Mouse (Mus musculus) forebrain, embryonic 16.5 days (tissue): ENCODE measurements around the gene Grik1. TPM values are rescaled to one million over a fixed set of nuclear protein-coding genes. Genes with fewer than 3 reads are reported as not detected.

Source experiments
- ATAC-seq: fragments of 200-750 bp; cut with Nextera tagmentation; 2 replicates; pipeline ENCODE4 v1.8.0; 2017; ENCODE audit warnings: mild to moderate bottlenecking, moderate library complexity
- H3K27ac ChIP-seq: fragments of 300-500 bp; sonication (generic); 2 replicates; pipeline ENCODE4 v1.5.1; 2014; ENCODE audit warnings: low read length, control low read depth
- H3K27me3 ChIP-seq: fragments of 300-500 bp; sonication (generic); replicated peaks from 2 replicates; pipeline ENCODE4 v1.6.1; 2014; ENCODE audit warnings: low read length; ENCODE audit not compliant: control insufficient read depth, insufficient read depth
- H3K36me3 ChIP-seq: fragments of 300-500 bp; sonication (generic); 2 replicates; pipeline ENCODE4 v1.6.1; 2014; ENCODE audit not compliant: control insufficient read depth, insufficient read depth
- H3K4me1 ChIP-seq: fragments of 300-500 bp; sonication (generic); replicated peaks from 2 replicates; pipeline ENCODE4 v1.6.1; 2014; ENCODE audit warnings: low read length; ENCODE audit not compliant: control insufficient read depth, insufficient read depth
- H3K4me2 ChIP-seq: fragments of 300-500 bp; sonication (generic); 2 replicates; pipeline ENCODE4 v1.6.1; 2014; ENCODE audit warnings: mild to moderate bottlenecking, low read length, control low read depth
- H3K4me3 ChIP-seq: fragments of 300-500 bp; sonication (generic); replicated peaks from 2 replicates; pipeline ENCODE4 v1.5.1; 2014; ENCODE audit warnings: mild to moderate bottlenecking, low read length, control low read depth
- H3K9ac ChIP-seq: fragments of 300-500 bp; sonication (generic); replicated peaks from 2 replicates; pipeline ENCODE4 v1.6.1; 2014; ENCODE audit warnings: low read depth, low read length, control low read depth
- H3K9me3 ChIP-seq: fragments of 300-500 bp; sonication (generic); 2 replicates; pipeline ENCODE4 v1.6.1; 2016; ENCODE audit warnings: low read length; ENCODE audit not compliant: control insufficient read depth
- WGBS: fragments of 180-500 bp; shearing (Covaris S2); extraction: QIAGEN DNeasy Blood & Tissue Kit; methylation state at CpG from one replicate; pipeline ENCODE4 v1.1.7; 2014; 5-methylcytosine and 5-hydroxymethylcytosine counted together
- polyA plus RNA-seq: library from polyadenylated mRNA; unstranded; fragments of >200 nt; fragmentation: Nextera tagmentation; extraction: Ambion mirVana; gene quantifications from 2 replicates; pipeline ENCODE4 v1.2.1, GENCODE M21; 2015

The Grik1 gene
- polyA plus RNA-seq, 1 experiment from 2014 or later = 21.6 TPM

GRCm38 (mm10) chr16:87956178-87956577 is 333.9 kb downstream of the Grik1 start:
- H3K4me2 ChIP-seq = no peak overlapping the region
- no peaks in the 10 kb centered on the region for H3K4me1 ChIP-seq
- H3K9me3 ChIP-seq = no peaks in the 10 kb centered on the region
- H3K27me3 ChIP-seq = no peaks in the 10 kb centered on the region
- H3K36me3 ChIP-seq = no peaks in the 10 kb centered on the region
- 76% methylated on average over 5 of the region's 5 CpGs for WGBS
- H3K9ac ChIP-seq = no peak overlapping the region
- H3K27ac ChIP-seq = no peak overlapping the region
- no peak for ATAC-seq
- no peak overlapping the region for H3K4me3 ChIP-seq

GRCm38 (mm10) chr16:87954715-87955441 is 335.2 kb downstream of the Grik1 start:
- Histone ChIP-seq H3K27ac (no peak overlapping the region), H3K4me3 (no peak overlapping the region), H3K4me2 (no peak overlapping the region), H3K4me1 (no peaks in the 10 kb centered on the region), H3K27me3 (no peaks in the 10 kb centered on the region), H3K36me3 (no peaks in the 10 kb centered on the region), H3K9me3 (no peaks in the 10 kb centered on the region), H3K9ac (no peak overlapping the region)
- WGBS = 78% methylated on average over 9 of the region's 9 CpGs
- ATAC-seq = no peak

- 84% methylated on average over 4 of the region's 4 CpGs for WGBS
- H3K4me1 ChIP-seq = no peaks in the 10 kb centered on the region
- no peaks in the 10 kb centered on the region for H3K27me3 ChIP-seq
- no peak for ATAC-seq
- no peaks in the 10 kb centered on the region for H3K36me3 ChIP-seq
- no peak overlapping the region for H3K4me2 ChIP-seq
- H3K27ac ChIP-seq = no peak overlapping the region
- no peak overlapping the region for H3K4me3 ChIP-seq
- no peaks in the 10 kb centered on the region for H3K9me3 ChIP-seq
- H3K9ac ChIP-seq = no peak overlapping the region
Measured at GRCm38 (mm10) chr16:87953176-87953575, 336.9 kb downstream of the Grik1 start.

GRCm38 (mm10) chr16:87949881-87950280 is 340.2 kb downstream of the Grik1 start:
- H3K4me2 ChIP-seq = no peak overlapping the region
- no peaks in the 10 kb centered on the region for H3K9me3 ChIP-seq
- no peak overlapping the region for H3K9ac ChIP-seq
- H3K4me3 ChIP-seq = no peak overlapping the region
- WGBS = 92% methylated on average over 11 of the region's 11 CpGs
- no peaks in the 10 kb centered on the region for H3K36me3 ChIP-seq
- no peak overlapping the region for H3K27ac ChIP-seq
- no peaks in the 10 kb centered on the region for H3K27me3 ChIP-seq
- ATAC-seq = no peak
- no peaks in the 10 kb centered on the region for H3K4me1 ChIP-seq

- WGBS = 81% methylated on average over 4 of the region's 4 CpGs
- no peaks in the 10 kb centered on the region for H3K36me3 ChIP-seq
- H3K4me1 ChIP-seq = no peaks in the 10 kb centered on the region
- no peaks in the 10 kb centered on the region for H3K27me3 ChIP-seq
- no peak overlapping the region for H3K4me2 ChIP-seq
- no peaks in the 10 kb centered on the region for H3K9me3 ChIP-seq
- no peak overlapping the region for H3K9ac ChIP-seq
- no peak overlapping the region for H3K27ac ChIP-seq
- ATAC-seq = no peak
- H3K4me3 ChIP-seq = no peak overlapping the region
Measured at GRCm38 (mm10) chr16:87948122-87948521, 341.9 kb downstream of the Grik1 start.

GRCm38 (mm10) chr16:87944318-87944717 is 345.7 kb downstream of the Grik1 start:
- no peak overlapping the region for H3K9ac ChIP-seq
- H3K36me3 ChIP-seq = no peaks in the 10 kb centered on the region
- H3K27ac ChIP-seq = no peak overlapping the region
- no peak for ATAC-seq
- no peak overlapping the region for H3K4me2 ChIP-seq
- no peaks in the 10 kb centered on the region for H3K9me3 ChIP-seq
- no peaks in the 10 kb centered on the region for H3K27me3 ChIP-seq
- 95% methylated on average over 1 of the region's 1 CpGs for WGBS
- H3K4me1 ChIP-seq = no peaks in the 10 kb centered on the region
- no peak overlapping the region for H3K4me3 ChIP-seq

GRCm38 (mm10) chr16:87942103-87942865 is 347.8 kb downstream of the Grik1 start:
- no peak for ATAC-seq
- WGBS = 68% methylated on average over 13 of the region's 13 CpGs
- Histone ChIP-seq H3K4me2 (no peak overlapping the region), H3K4me3 (no peak overlapping the region), H3K9me3 (no peaks in the 10 kb centered on the region), H3K27ac (no peak overlapping the region), H3K27me3 (no peaks in the 10 kb centered on the region), H3K4me1 (no peaks in the 10 kb centered on the region), H3K9ac (no peak overlapping the region), H3K36me3 (no peaks in the 10 kb centered on the region)

- no peaks in the 10 kb centered on the region for H3K27me3 ChIP-seq
- H3K9me3 ChIP-seq = no peaks in the 10 kb centered on the region
- no peaks in the 10 kb centered on the region for H3K36me3 ChIP-seq
- no peak overlapping the region for H3K4me2 ChIP-seq
- no peak for ATAC-seq
- no peak overlapping the region for H3K27ac ChIP-seq
- WGBS = 80% methylated on average over 1 of the region's 1 CpGs
- H3K4me1 ChIP-seq = no peaks in the 10 kb centered on the region
- no peak overlapping the region for H3K9ac ChIP-seq
- no peak overlapping the region for H3K4me3 ChIP-seq
Measured at GRCm38 (mm10) chr16:87934685-87935084, 355.4 kb downstream of the Grik1 start.

- Histone ChIP-seq H3K4me2 (no peak overlapping the region), H3K9me3 (no peaks in the 10 kb centered on the region), H3K27me3 (no peaks in the 10 kb centered on the region), H3K4me3 (no peak overlapping the region), H3K4me1 (no peaks in the 10 kb centered on the region), H3K36me3 (no peaks in the 10 kb centered on the region), H3K9ac (no peak overlapping the region), H3K27ac (no peak overlapping the region)
- ATAC-seq = no peak
- WGBS = 93% methylated on average over 2 of the region's 2 CpGs
Measured at GRCm38 (mm10) chr16:87931358-87931757, 358.7 kb downstream of the Grik1 start.
